Mouse (Mus musculus): Measurements from ENCODE around the gene Uba7. TPM values are rescaled to one million over a fixed set of nuclear protein-coding genes. Genes with fewer than 3 reads are reported as not detected.
A peak's percentile ranks its signal among the peaks of the same experiment; 100 is the strongest.

Uba7 gene
- total RNA-seq (2014; rRNA removed; ENCODE audit: low replicate concordance), result 52.0 and 55.6 TPM in 2 replicates
- polyA plus RNA-seq (2015; fragmentation: Nextera tagmentation; extraction: Ambion mirVana), result 16.4 and 18.0 TPM in 2 replicates

DNA sequence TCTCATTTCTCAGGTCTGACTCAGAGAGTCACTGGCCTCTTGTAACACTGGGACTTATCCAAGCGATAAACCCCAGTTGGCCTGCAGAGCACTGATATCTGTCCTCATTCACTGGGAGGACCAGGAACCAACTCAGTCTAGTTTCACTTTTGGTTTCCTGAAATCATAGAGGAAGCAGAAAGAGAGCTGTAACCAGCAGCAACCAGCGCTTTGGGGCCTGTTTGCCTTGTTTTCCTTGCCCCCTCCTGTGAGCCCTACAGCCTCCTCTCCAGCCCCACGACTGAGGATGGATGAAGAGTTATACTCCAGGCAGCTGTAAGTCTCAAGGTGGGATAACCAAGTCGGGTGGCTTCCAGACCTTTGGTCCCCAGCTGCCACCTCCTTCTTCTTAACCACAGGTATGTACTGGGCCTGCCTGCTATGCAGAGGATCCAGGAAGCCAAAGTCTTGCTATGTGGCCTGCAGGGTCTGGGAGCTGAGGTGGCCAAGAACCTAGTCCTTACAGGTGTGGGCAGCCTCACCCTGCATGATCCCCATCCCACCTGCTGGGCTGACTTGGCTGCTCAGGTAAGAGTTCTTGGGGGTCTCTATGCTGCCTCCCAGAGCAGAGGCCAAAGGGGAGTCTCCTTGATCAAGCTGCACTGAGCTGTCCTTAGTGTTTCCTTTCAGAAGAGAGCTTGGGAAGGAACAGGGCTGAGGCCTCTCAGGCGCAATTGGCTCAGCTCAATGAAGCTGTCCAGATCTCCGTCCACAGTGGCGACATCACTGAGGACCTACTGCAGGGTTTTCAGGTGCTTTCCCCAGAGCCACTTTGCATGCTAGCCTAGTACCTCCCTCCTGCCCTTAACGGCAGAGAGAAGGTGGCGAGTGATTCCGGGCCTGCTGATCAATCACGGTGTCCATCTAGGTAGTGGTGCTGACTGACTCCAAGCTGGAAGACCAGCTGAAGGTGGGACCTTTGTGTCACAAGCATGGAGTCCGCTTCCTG is at the start of gene Uba7:
TSS of gene Uba7 (plus strand) at position 107 of the 988 bp plus-strand sequence.
- peak; percentile 83 for DNase-seq (ENCODE audit: low spot score)
- H3K27me3 ChIP-seq (ENCODE audit: control insufficient read depth, insufficient read depth, low read length), result no peaks in the 10 kb centered on the region
- H3K36me3 ChIP-seq (replicated peaks; ENCODE audit: control insufficient read depth, insufficient read depth, low read length), result peaks cover 18% of the 10 kb centered on the region
- peaks cover 28% of the 10 kb centered on the region for H3K4me1 ChIP-seq (ENCODE audit: control insufficient read depth, insufficient read depth)
- peak; percentile 71 for ATAC-seq (ENCODE audit: insufficient read depth, low read depth)
- peak within 1 kb of the TSS; percentile 90 for H3K27ac ChIP-seq (ENCODE audit: low read depth)
- TF ChIP-seq CTCF (IDR thresholded peaks at IDR 0.05; ENCODE audit: low read depth) (no peak), EP300 (IDR thresholded peaks at IDR 0.05; ENCODE audit: low read depth) (no peak)
- H3K9me3 ChIP-seq (replicated peaks; ENCODE audit: control insufficient read depth, low read length), result no peaks in the 10 kb centered on the region
- WGBS, result 36% methylated on average over 12 of the region's 12 CpGs
- peak within 1 kb of the TSS; percentile 68 for H3K4me2 ChIP-seq (ENCODE audit: low read depth, low read length)
- H3K9ac ChIP-seq (replicated peaks; ENCODE audit: low read depth, low read length), result peak within 1 kb of the TSS; percentile 63
- H3K4me3 ChIP-seq (ENCODE audit: low read depth, low read length), result peak within 1 kb of the TSS; percentile 50

DNA sequence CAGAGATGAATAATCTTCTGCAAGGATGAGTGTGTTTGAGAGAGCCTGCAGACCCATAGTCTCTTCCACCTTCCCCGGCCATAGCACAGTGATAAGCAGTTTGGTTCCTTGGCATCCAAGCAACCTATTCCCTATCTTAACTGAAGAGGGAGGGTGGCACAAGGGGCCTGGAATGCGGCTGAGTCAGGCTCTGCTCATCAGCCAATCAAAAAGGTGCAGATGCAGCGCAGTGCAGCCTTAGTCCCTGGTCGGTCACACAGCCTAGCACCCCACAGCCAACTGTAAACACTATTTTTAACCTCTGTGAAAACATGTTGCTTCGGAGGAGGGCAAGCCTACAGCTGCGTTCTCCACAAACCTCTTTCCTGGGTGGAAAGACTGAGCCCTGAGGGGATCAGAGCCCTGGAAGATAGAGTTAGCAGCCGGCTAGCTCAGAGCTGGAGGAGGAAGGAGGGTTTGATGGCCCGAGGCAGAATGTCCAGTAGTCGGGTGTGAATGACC is 48.3 kb upstream of the Uba7 start:
- DNase-seq (ENCODE audit: low spot score), result no peak
- ATAC-seq (ENCODE audit: insufficient read depth, low read depth), result 0 out of 2 replicates have a peak, but pooled peaks have one; percentile 36
- H3K9me3 ChIP-seq (replicated peaks; ENCODE audit: control insufficient read depth, low read length), result no peaks in the 10 kb centered on the region
- no peak overlapping the region for H3K9ac ChIP-seq (replicated peaks; ENCODE audit: low read depth, low read length)
- no peak overlapping the region for H3K27ac ChIP-seq (ENCODE audit: low read depth)
- H3K36me3 ChIP-seq (replicated peaks; ENCODE audit: control insufficient read depth, insufficient read depth, low read length), result no peaks in the 10 kb centered on the region
- H3K4me3 ChIP-seq (ENCODE audit: low read depth, low read length), result no peak overlapping the region
- no peak overlapping the region for H3K4me2 ChIP-seq (ENCODE audit: low read depth, low read length)
- no peaks in the 10 kb centered on the region for H3K27me3 ChIP-seq (ENCODE audit: control insufficient read depth, insufficient read depth, low read length)
- peaks cover 38% of the 10 kb centered on the region for H3K4me1 ChIP-seq (ENCODE audit: control insufficient read depth, insufficient read depth)
- 19% methylated on average over 9 of the region's 9 CpGs for WGBS
- TF ChIP-seq EP300 (IDR thresholded peaks at IDR 0.05; ENCODE audit: low read depth) (no peak), CTCF (IDR thresholded peaks at IDR 0.05; ENCODE audit: low read depth) (no peak)

DNA sequence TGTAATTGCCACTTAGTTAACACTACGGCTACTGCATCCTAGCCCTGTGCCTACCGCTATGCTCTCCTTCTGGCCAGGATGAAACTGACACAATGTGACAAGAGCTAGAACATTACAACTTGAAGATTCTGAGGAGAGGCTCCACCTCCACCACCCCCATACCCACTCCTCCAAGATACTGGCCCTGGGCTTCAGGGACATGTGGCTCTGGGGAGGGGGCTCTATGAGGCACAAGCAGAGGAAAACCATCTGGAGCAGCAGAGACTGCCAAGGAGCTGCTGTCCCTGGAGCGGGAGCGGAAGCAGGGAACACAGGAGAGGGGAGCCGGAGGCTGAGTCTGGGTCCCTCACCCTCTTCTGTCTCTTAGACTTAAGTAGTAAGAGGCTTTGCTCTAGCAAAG is 47.6 kb upstream of the Uba7 start:
- Histone ChIP-seq H3K9ac (replicated peaks; ENCODE audit: low read depth, low read length) (no peak overlapping the region), H3K4me3 (ENCODE audit: low read depth, low read length) (no peak overlapping the region), H3K4me2 (ENCODE audit: low read depth, low read length) (no peak overlapping the region), H3K27ac (ENCODE audit: low read depth) (no peak overlapping the region), H3K9me3 (replicated peaks; ENCODE audit: control insufficient read depth, low read length) (no peaks in the 10 kb centered on the region), H3K4me1 (ENCODE audit: control insufficient read depth, insufficient read depth) (peaks cover 38% of the 10 kb centered on the region), H3K36me3 (replicated peaks; ENCODE audit: control insufficient read depth, insufficient read depth, low read length) (no peaks in the 10 kb centered on the region), H3K27me3 (ENCODE audit: control insufficient read depth, insufficient read depth, low read length) (no peaks in the 10 kb centered on the region)
- no peak for TF ChIP-seq EP300 (IDR thresholded peaks at IDR 0.05; ENCODE audit: low read depth)
- 72% methylated on average over 5 of the region's 5 CpGs for WGBS
- DNase-seq (ENCODE audit: low spot score) (no peak), ATAC-seq (ENCODE audit: insufficient read depth, low read depth) (no peak)

DNA sequence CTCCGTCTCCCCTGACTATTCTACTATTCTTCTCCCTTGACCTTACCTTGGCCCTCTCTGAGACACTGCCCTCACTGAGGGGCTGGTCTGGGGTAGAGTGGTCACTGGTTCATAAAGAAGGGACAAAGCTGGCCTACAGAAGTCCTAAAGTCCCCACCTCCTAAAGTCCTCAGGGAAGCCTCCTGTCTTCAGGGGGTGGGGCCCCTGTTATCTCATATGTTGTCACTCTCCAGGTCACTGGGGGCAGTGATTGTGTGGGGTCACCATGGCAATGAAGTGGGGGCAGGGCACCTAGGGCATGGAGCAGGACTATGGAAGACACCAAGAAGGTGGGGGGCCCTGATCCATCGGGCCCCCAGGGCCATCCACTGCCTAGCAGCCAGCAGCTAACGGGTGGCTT is 47.1 kb upstream of the Uba7 start, which contains the start of gene Actl11:
TSS of gene Actl11 (plus strand) at position 301 of the 400 bp plus-strand sequence.
- Histone ChIP-seq H3K27ac (ENCODE audit: low read depth) (no peak within 1 kb of the TSS), H3K4me2 (ENCODE audit: low read depth, low read length) (no peak within 1 kb of the TSS), H3K4me3 (ENCODE audit: low read depth, low read length) (no peak within 1 kb of the TSS), H3K4me1 (ENCODE audit: control insufficient read depth, insufficient read depth) (peaks cover 38% of the 10 kb centered on the region), H3K9me3 (replicated peaks; ENCODE audit: control insufficient read depth, low read length) (no peaks in the 10 kb centered on the region), H3K9ac (replicated peaks; ENCODE audit: low read depth, low read length) (no peak within 1 kb of the TSS), H3K27me3 (ENCODE audit: control insufficient read depth, insufficient read depth, low read length) (no peaks in the 10 kb centered on the region), H3K36me3 (replicated peaks; ENCODE audit: control insufficient read depth, insufficient read depth, low read length) (no peaks in the 10 kb centered on the region)
- WGBS, result 75% methylated on average over 3 of the region's 3 CpGs
- DNase-seq (ENCODE audit: low spot score) (no peak), ATAC-seq (ENCODE audit: insufficient read depth, low read depth) (no peak)
- TF ChIP-seq CTCF (IDR thresholded peaks at IDR 0.05; ENCODE audit: low read depth) (no peak), EP300 (IDR thresholded peaks at IDR 0.05; ENCODE audit: low read depth) (no peak)

DNA sequence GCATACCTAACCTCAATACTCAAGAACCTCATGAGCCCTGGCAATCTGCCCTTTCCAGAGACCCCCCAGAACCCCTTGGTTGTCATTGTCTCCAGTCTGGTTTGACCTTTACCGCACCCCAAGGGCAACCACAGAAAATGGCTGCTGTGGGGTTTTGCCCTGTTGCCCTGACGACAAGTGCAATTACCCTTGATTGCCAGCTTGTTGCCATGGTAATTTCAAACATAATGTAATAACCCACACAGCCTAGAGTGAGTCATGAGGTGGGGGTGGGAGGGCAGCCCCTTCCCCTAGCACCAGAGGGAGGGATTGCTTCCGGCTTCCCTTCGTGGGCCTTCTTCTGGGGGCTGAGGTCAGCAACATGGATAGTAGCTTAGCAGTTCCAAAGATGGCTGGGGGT is 43.1 kb upstream of the Uba7 start:
- H3K9me3 ChIP-seq (replicated peaks; ENCODE audit: control insufficient read depth, low read length), result no peaks in the 10 kb centered on the region
- H3K4me3 ChIP-seq (ENCODE audit: low read depth, low read length), result no peak overlapping the region
- TF ChIP-seq EP300 (IDR thresholded peaks at IDR 0.05; ENCODE audit: low read depth) (no peak), CTCF (IDR thresholded peaks at IDR 0.05; ENCODE audit: low read depth) (no peak)
- DNase-seq (ENCODE audit: low spot score) (no peak), ATAC-seq (ENCODE audit: insufficient read depth, low read depth) (no peak)
- WGBS, result 74% methylated on average over 4 of the region's 4 CpGs
- peaks cover 26% of the 10 kb centered on the region for H3K27me3 ChIP-seq (ENCODE audit: control insufficient read depth, insufficient read depth, low read length)
- no peaks in the 10 kb centered on the region for H3K36me3 ChIP-seq (replicated peaks; ENCODE audit: control insufficient read depth, insufficient read depth, low read length)
- no peak overlapping the region for H3K27ac ChIP-seq (ENCODE audit: low read depth)
- no peak overlapping the region for H3K9ac ChIP-seq (replicated peaks; ENCODE audit: low read depth, low read length)
- H3K4me1 ChIP-seq (ENCODE audit: control insufficient read depth, insufficient read depth), result peaks cover 22% of the 10 kb centered on the region
- H3K4me2 ChIP-seq (ENCODE audit: low read depth, low read length), result no peak overlapping the region
